Mouse (Mus musculus) c-Kit-negative CD71-positive TER-119-positive erythroid progenitor cells, embryonic 14.5 days (primary cell): Measurements from ENCODE around the gene Rcan2.

Experiments
- DNase-seq: peaks from one replicate; pipeline ENCODE4 v3.0.0-alpha.2; 2013; ENCODE audit warnings: low read depth, low spot score

Gene Rcan2

GRCm38 (mm10) chr17:43906728-43907127, 105.6 kb downstream of the Rcan2 start:
- DNase-seq = no peak

DNA sequence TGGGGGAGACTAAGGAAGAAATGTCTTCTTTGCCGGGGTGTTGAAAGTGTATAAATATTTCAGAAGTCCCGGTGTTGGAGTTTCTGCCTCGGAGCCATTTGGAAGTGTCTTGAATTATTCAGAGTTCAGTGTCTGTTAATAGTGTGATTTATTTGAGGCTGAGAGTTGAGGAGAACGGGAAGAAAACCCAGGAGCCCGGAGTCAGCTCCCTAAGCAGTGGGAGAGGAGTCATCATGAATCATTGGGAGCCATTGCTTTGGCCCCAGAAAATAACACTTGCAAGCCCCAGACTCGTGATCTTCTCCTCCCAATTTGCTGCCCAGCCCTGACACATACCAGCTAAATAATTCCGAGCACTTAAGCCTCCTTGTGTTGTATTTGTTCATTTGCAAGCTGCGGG, 115.0 kb downstream of the Rcan2 start:
- DNase-seq = no peak

GRCm38 (mm10) chr17:43917143-43917542, 116.0 kb downstream of the Rcan2 start:
- DNase-seq = no peak

DNA sequence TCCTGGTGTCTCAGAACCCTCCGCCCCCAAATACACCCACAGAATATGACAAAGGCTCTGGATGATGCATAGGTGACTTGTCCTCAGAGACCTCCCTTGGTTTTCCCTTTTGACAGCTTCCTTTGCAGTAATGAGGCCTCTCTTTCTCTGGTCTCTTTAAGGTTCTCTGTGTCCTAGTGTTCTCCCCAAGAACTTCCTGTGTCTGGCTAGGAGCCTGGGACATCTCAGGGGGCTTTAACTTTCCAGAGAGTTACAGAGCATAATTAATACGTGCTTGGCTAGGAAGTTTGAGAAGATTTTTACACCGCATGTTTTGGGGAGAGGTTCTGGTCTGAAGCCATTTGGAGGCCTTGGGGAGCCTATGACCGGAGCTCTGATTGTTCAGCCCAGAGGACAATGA, 128.7 kb downstream of the Rcan2 start:
- no peak for DNase-seq

DNA sequence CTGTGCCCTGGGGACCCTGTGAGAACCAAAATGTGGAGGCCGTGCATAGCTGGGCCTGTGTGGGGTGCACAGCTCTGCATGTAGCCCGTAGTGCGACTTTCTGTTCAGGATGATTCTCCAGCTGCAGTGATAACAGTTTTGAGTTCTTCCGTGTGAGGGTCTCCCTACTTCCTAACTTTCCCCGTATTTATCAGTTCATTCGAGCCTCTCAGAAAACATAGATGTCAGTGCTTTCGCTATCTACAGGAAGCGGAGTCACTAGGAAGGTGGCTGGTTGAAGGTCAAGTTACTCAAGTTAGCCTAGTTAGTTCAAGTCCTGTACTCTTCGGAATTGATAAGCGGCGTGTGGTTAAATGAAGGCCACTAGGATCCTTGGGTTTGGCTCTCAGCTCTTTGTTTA, 130.6 kb downstream of the Rcan2 start:
- DNase-seq = no peak

- no peak for DNase-seq
Observed at GRCm38 (mm10) chr17:43934056-43934455, 132.9 kb downstream of the Rcan2 start.

GRCm38 (mm10) chr17:43952219-43952618, 151.1 kb downstream of the Rcan2 start:
- DNase-seq = no peak

DNA sequence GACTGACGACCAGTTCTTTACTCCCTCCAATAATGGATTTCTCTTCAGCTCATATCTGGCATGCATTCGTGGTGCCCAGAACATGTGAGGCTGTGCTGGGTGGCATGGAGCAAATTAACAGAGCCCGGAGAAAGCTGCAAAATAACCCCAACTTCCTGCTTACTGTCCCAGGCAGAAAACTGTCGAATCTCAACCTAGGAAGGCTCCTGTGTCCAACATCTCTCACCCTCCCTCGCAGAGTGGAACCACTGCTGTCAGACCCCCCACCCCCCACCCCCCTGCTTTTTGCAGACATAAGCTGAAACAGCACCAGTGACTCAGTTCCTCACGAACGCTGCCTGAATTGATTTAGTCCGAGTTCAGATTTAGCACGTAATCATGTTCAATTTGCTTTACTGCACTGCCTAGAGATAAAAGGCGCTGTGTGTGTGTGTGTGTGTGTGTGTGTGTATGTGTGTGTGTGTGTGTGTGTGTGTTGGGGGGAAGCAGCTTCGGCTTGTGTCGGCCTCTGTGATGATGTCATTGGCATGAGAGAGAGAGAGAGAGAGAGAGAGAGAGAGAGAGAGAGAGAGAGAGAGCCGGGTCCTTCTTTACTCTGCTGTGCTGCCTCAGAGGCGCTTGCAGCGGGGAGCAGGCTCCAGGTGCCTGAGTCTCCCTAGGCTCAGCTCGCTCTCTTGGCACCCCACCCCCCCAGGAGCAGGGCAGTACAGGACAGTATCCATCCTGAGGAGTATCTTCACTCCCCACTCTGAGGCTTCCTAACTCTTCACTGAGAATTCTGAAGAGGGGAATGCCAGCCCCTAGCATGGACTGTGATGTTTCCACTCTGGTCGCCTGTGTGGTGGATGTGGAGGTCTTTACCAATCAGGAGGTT, 151.7 kb downstream of the Rcan2 start:
- no peak for DNase-seq

DNA sequence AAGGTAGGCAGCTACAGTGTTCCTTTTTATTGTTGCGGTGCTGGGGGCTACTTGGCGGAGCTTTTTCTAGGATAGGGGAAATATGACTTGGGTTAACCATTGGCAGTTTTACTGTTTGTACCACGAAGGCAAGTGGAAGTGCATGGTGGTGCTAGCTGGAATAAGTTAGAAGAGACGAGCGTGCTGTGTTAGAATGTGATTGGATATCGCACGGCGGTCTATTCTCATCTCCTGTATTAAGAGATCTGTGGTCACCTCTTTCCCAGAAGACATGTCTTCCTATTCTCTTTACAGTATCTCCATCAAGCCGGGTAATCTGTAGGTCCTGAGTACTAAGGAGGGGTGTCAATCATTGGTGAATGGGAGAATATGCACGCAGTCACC, 152.4 kb downstream of the Rcan2 start:
- DNase-seq = no peak

DNA sequence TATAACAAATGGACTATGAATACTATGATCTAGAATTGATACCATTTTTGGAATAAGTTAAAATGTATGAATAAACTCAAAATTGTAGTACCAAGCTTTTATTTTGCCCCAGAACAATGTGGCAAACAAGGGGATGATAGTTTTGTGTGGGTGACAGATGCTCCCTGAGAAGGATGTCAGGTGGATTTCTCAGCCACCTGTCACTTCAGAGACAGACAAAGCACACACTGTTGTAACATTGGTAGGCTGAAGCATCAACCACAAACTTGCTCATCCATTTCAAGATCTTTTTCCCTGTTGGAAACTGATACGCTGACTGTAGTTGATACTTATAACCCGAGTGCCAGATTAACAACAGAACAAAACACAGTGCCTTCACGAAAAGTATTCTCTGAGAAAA, 158.6 kb downstream of the Rcan2 start:
- no peak for DNase-seq

GRCm38 (mm10) chr17:43969943-43970342, 168.8 kb downstream of the Rcan2 start:
- no peak for DNase-seq

DNA sequence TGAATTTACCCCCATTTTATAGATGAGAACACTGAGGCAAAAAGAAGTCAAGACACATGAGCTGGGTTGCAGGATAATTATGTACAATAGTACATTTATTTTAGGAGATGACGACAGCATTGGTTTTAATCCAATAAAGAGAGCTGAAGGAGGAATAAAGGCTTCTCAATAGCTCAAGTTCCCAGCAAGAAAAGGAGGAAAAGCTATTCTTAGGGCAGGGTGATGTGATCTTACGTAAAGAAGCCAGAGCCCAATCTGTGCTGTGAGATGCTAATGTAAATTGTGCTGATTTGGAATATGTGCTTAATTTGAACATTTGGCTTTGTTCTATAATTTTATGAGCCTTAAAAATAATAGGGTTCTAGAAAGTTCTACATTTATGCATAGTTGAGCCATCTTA, 176.4 kb downstream of the Rcan2 start:
- DNase-seq = no peak

DNA sequence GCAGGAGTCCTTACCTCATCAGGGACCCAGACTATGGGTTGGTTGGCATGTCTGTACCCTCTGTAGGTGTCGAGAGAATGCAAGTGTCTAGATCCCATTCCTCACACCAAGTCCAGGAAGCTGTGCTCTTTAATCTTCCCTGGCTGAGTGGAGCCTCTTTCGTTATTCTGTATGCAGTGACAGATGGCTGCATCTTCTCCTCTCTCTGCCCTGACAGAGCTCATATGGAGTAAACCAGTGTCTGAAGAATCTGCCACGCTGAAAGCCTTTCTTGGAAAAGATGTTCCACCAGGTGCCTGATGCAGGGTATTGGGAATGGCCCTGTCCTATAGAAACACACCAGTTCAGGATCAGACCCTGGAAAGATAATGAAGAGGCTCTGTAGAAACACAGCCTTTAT, 178.8 kb downstream of the Rcan2 start:
- no peak for DNase-seq

DNA sequence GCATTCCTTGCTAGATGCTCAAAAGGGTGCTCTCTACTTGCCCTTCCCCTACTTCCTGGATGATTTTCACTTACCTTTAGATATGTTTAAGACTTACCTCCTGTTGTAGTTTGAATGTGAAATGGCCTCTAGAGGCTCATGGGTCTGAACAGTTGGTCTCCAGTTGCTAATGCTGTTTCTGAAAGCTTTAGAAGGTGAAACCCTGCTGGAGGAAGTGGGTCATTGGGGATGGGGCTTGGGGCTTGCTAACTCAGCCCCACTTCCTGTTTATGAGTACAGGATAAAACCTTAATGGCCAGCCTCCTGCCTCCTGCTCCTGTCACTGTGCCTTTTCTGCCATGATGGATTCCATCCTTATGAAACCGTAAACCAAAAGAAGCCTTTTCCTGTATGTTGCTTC, 181.4 kb downstream of the Rcan2 start:
- DNase-seq = no peak

DNA sequence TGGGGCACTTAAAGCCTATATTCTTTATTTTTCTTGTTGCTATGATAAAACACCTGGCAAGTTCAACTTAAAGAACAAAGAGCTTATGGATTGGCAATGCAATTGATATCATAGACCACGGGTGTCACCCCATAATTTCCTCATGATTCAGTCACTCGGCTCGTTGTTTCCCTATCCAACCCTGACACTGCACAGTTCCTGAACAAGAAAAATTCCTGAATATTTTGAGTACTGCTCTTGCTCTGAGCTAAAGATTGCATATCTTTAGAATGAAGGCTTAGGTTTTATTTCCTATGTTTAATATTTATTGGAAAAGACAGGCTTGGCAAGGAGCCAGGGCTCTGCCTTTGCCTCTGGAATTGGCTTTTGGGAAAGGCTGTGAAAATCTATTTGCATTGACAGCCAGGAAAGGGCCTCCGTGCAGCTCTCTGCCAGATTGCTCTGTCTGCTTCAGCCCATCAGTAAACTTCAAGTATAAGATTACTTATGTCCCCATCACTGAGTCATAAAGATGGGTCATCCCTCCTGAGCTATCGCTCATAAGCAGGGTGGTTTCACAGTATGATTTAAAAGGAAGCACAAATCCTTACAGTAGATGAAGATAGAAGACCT, 188.3 kb downstream of the Rcan2 start:
- DNase-seq = no peak

DNA sequence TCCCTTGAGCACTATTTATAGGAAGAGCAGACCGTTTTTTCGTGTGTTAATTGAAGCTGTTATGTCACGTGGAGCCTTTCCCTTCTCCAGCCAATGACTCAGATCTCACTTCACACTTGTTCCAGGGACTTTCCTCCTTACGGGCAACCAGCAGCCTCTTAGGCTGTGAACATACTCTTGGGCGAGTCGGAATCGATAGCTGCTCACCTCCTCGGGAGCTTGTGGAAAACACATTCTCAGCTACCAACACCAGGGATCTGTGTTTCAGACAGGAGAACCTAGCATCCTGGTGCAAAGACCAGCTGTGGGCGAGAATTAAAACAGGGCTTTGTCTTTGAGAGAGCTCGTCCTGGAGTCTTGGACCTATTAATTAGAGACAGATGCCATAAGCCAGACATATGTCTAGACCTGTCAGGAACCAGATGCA, 189.8 kb downstream of the Rcan2 start:
- no peak for DNase-seq

- no peak for DNase-seq
Observed at GRCm38 (mm10) chr17:43994080-43994479, 192.9 kb downstream of the Rcan2 start.

GRCm38 (mm10) chr17:43997514-43997913, 196.4 kb downstream of the Rcan2 start:
- no peak for DNase-seq

DNA sequence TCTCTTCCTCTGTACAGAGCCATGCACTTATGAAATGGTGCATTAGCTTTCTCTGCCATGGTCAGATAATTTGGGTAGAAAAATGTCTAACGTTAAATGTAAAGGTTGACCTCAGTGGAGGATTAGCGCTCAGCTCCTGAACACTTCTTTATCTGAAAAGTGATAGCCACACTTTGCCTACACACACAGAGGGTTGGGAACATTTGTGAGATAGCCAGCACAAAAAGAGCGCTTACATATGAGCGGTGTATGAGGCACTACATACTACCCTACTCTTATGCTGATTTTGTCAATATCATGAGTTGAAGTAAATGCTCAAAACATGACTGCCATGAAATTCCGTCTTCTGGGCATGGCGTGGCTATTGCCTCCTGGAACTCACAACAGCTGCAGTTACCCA, 196.9 kb downstream of the Rcan2 start:
- DNase-seq = no peak

DNA sequence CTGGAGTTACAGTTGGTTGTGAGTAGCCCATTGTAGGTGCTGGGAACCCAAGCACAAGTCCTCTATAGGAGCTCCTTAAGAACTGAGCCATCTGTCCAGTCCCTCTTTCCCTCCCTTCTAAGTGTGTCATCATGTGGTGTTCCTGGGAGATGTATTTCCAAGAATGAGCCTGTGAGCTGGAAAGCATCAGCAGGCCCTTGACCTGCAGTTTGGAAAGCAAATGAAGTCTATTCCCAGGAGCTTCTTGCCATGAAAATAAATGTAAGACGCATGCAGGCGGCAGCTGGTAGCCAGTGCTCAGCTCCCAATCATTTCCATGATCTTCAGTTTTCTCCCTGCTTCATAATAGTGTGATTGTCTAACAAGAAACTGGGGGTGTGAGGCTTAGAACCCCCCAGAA, 203.2 kb downstream of the Rcan2 start:
- DNase-seq = no peak

DNA sequence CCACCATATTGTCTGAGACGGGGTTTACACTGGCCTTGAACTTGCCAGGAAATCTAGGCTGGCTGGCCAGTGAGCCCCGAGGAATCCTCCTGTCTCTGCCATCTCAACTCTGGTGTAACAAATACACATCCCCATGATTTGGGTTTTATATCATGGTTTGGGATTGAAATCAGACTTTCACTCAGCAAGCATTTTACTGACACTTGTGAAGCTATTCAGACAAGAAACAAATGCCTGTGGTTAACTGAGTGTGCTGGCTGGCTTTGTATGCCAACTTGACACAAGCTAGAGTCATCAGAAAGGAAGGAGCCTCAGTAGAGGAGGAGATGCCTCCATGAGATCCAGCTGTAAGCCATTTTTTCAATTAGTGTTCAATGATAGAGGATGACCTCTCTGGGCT, 206.3 kb downstream of the Rcan2 start:
- DNase-seq = no peak

GRCm38 (mm10) chr17:44011917-44012316, 210.8 kb downstream of the Rcan2 start:
- no peak for DNase-seq

- no peak for DNase-seq
Observed at GRCm38 (mm10) chr17:44013756-44014510, 212.8 kb downstream of the Rcan2 start.
